9 mouse cellular contexts compared by ENCODE assay signal in genomic region chr2:152048981-152049441, GRCm38 (mm10). TPM values are rescaled to one million over a fixed set of nuclear protein-coding genes. Genes with fewer than 3 reads are reported as not detected.
A peak's percentile ranks its signal among the peaks of the same experiment; 100 is the strongest.
DNase-seq lines count a peak whose midpoint lies in the region; ATAC-seq and TF ChIP-seq lines count a peak whose summit lies in the region.
"Had no signal": no experiment of that assay in that cellular context is flagged by ENCODE, and none has a peak within 500 bp of the region (broad histone marks: within the 10 kb centered on the region; RNA-seq: fewer than 3 reads in every experiment).

No protein-coding gene starts in this region.

- no peak for DNase-seq in heart, postnatal 25 days (ENCODE audit: low spot score)
- DNase-seq in MEL (ENCODE audit: low read depth, low spot score) = peak; percentile 66
- no peak for DNase-seq in forebrain, embryonic 14.5 days (ENCODE audit: low spot score)
- no peak for DNase-seq in stomach, postnatal 0 days (ENCODE audit: low spot score)
- no peak for DNase-seq in left cerebral cortex, adult 8-10 months (ENCODE audit: low spot score in 2 of 2)
- no peak for DNase-seq in frontal cortex, adult 2 months (ENCODE audit: extremely low spot score in 1 of 2, low spot score in 1 of 2)

- under 1% methylated on average over 24 of the region's 24 CpGs for WGBS in heart, embryonic 11.5 days (ENCODE audit: insufficient replicate concordance)
- under 1% methylated on average over 24 of the region's 24 CpGs for WGBS in forebrain, embryonic 14.5 days
- WGBS in liver, embryonic 12.5 days (ENCODE audit: insufficient replicate concordance) = under 1% methylated on average over 24 of the region's 24 CpGs
- WGBS in stomach, postnatal 0 days = 0% methylated on average over 16 of the region's 24 CpGs

- ATAC-seq in heart, embryonic 11.5 days (replicated peaks; ENCODE audit: insufficient number of reproducible peaks, low FRiP score, low TSS enrichment) = no peak; the same call in 1 of the 2 replicates
- peak; percentile 35 for ATAC-seq in forebrain, embryonic 14.5 days
- peak; percentile 17; the same call in 1 of the 2 replicates for ATAC-seq in liver, embryonic 12.5 days
- ATAC-seq in stomach, postnatal 0 days (ENCODE audit: low FRiP score, low TSS enrichment) = 0 out of 2 replicates have a peak, but pooled peaks have one; percentile 22

- no peak for TF ChIP-seq RAD21 in MEL (IDR thresholded peaks at IDR 0.05; ENCODE audit: low read depth, low read length)

- no peak for TF ChIP-seq CTCF in MEL (IDR thresholded peaks at IDR 0.05 in 2 of 3, conservative IDR thresholded peaks at IDR 0.05 in 1 of 3; ENCODE audit: control insufficient read depth in 1 of 3, insufficient read depth in 1 of 3, low read depth in 2 of 3, low read length in 3 of 3, poor library complexity in 1 of 3, severe bottlenecking in 1 of 3)
- TF ChIP-seq CTCF in stomach, postnatal 0 days (IDR thresholded peaks at IDR 0.05; ENCODE audit: low read depth) = no peak

- H3K27me3 ChIP-seq in heart, embryonic 11.5 days (ENCODE audit: control insufficient read depth, insufficient read depth, low read length) = peaks cover 75% of the 10 kb centered on the region
- H3K27me3 ChIP-seq in MEL (ENCODE audit: control insufficient read depth in 1 of 2, insufficient read depth in 2 of 2, low read length in 2 of 2) = peaks cover 0 to 4% of the 10 kb centered on the region in 2 experiments; a peak in 2 of 4 replicates
- peaks cover 3% of the 10 kb centered on the region; the same call in 1 of the 2 replicates for H3K27me3 ChIP-seq in forebrain, embryonic 14.5 days (replicated peaks; ENCODE audit: control insufficient read depth, insufficient read depth, low read length)
- peaks cover 100% of the 10 kb centered on the region for H3K27me3 ChIP-seq in liver, embryonic 12.5 days (replicated peaks)
- peaks cover 5% of the 10 kb centered on the region; the same call in 1 of the 2 replicates for H3K27me3 ChIP-seq in stomach, postnatal 0 days (ENCODE audit: control insufficient read depth, insufficient read depth, low read length)

- no peak for TF ChIP-seq POLR2A in MEL (IDR thresholded peaks at IDR 0.05; ENCODE audit: control insufficient read depth in 1 of 2, insufficient read depth in 1 of 2, low read depth in 1 of 2, low read length in 2 of 2, poor library complexity in 1 of 2)

- intact Hi-C loops in heart, postnatal 25 days (cut with DNase I) = no loop called here

- H3K9me3 ChIP-seq in heart, embryonic 11.5 days (replicated peaks; ENCODE audit: control insufficient read depth, low read length) = 0 out of 2 replicates have a peak, but pooled peaks cover 2% of the 10 kb centered on the region
- no peaks in the 10 kb centered on the region for H3K9me3 ChIP-seq in MEL (replicated peaks; ENCODE audit: insufficient read depth, low read length)
- no peaks in the 10 kb centered on the region for H3K9me3 ChIP-seq in forebrain, embryonic 14.5 days (replicated peaks; ENCODE audit: control insufficient read depth, low read length)
- no peaks in the 10 kb centered on the region for H3K9me3 ChIP-seq in liver, embryonic 12.5 days (replicated peaks)
- H3K9me3 ChIP-seq in stomach, postnatal 0 days (ENCODE audit: control insufficient read depth, low read length) = no peaks in the 10 kb centered on the region

- no peaks in the 10 kb centered on the region for H3K79me2 ChIP-seq in MEL (ENCODE audit: control insufficient read depth, insufficient read depth, low read length, poor library complexity)

- peak overlapping the region; percentile 59 for H3K4me3 ChIP-seq in heart, embryonic 11.5 days (ENCODE audit: low read depth, low read length)
- H3K4me3 ChIP-seq in MEL (ENCODE audit: control insufficient read depth in 1 of 2, insufficient read depth in 1 of 2, low read depth in 2 of 2, low read length in 2 of 2) = peak overlapping the region; percentile 42 to 46; a peak in 3 of 4 replicates
- H3K4me3 ChIP-seq in forebrain, embryonic 14.5 days (ENCODE audit: low read depth, low read length) = peak overlapping the region; percentile 48
- peak overlapping the region; percentile 48 for H3K4me3 ChIP-seq in liver, embryonic 12.5 days
- H3K4me3 ChIP-seq in stomach, postnatal 0 days (ENCODE audit: low read depth, low read length) = peak overlapping the region; percentile 43

- peak overlapping the region; percentile 99 for H3K4me2 ChIP-seq in heart, embryonic 11.5 days
- H3K4me2 ChIP-seq in forebrain, embryonic 14.5 days (ENCODE audit: low read length) = peak overlapping the region; percentile 94
- H3K4me2 ChIP-seq in liver, embryonic 12.5 days = peak overlapping the region; percentile 71
- H3K4me2 ChIP-seq in stomach, postnatal 0 days (replicated peaks; ENCODE audit: low read depth) = peak overlapping the region; percentile 75

- 0 out of 2 replicates have a peak overlapping the region, but pooled peaks have one; percentile 62 for H3K9ac ChIP-seq in heart, embryonic 11.5 days (ENCODE audit: low read depth, low read length)
- H3K9ac ChIP-seq in MEL (ENCODE audit: control insufficient read depth, low read depth, low read length, poor library complexity, severe bottlenecking) = peak overlapping the region; percentile 55
- H3K9ac ChIP-seq in forebrain, embryonic 14.5 days (ENCODE audit: low read length) = peak overlapping the region; percentile 82
- peak overlapping the region; percentile 17; the same call in 1 of the 2 replicates for H3K9ac ChIP-seq in liver, embryonic 12.5 days
- peak overlapping the region; percentile 43; the same call in 1 of the 2 replicates for H3K9ac ChIP-seq in stomach, postnatal 0 days (ENCODE audit: low read length)

- H3K4me1 ChIP-seq in heart, embryonic 11.5 days (ENCODE audit: control insufficient read depth, insufficient read depth, low read length) = peaks cover 24% of the 10 kb centered on the region
- peaks cover 0 to 7% of the 10 kb centered on the region in 2 experiments; a peak in 1 of 4 replicates for H3K4me1 ChIP-seq in MEL (ENCODE audit: control insufficient read depth in 1 of 2, insufficient read depth in 2 of 2, low read length in 2 of 2)
- H3K4me1 ChIP-seq in forebrain, embryonic 14.5 days (ENCODE audit: control insufficient read depth, insufficient read depth, low read length) = peaks cover 39% of the 10 kb centered on the region
- H3K4me1 ChIP-seq in liver, embryonic 12.5 days = peaks cover 17% of the 10 kb centered on the region
- H3K4me1 ChIP-seq in stomach, postnatal 0 days (replicated peaks; ENCODE audit: control insufficient read depth, insufficient read depth) = no peaks in the 10 kb centered on the region

- 0 out of 4 replicates have a peak, but pooled peaks of 1 of the 2 experiments have one; percentile 13 for TF ChIP-seq EP300 in MEL (IDR thresholded peaks at IDR 0.05; ENCODE audit: low read depth in 1 of 2, low read length in 2 of 2)
- no peak for TF ChIP-seq EP300 in stomach, postnatal 0 days (optimal IDR thresholded peaks at IDR 0.05)

- no peaks in the 10 kb centered on the region for H3K36me3 ChIP-seq in heart, embryonic 11.5 days (ENCODE audit: control insufficient read depth, insufficient read depth, low read length)
- H3K36me3 ChIP-seq in MEL (ENCODE audit: control insufficient read depth in 1 of 2, insufficient read depth in 2 of 2, low read length in 2 of 2) = no peaks in the 10 kb centered on the region
- H3K36me3 ChIP-seq in forebrain, embryonic 14.5 days (ENCODE audit: control insufficient read depth, insufficient read depth, low read length) = no peaks in the 10 kb centered on the region
- H3K36me3 ChIP-seq in liver, embryonic 12.5 days = no peaks in the 10 kb centered on the region
- H3K36me3 ChIP-seq in stomach, postnatal 0 days (ENCODE audit: control insufficient read depth, insufficient read depth, low read length) = no peaks in the 10 kb centered on the region

- no peak overlapping the region for H3K27ac ChIP-seq in heart, embryonic 11.5 days (ENCODE audit: low read depth, low read length)
- no peak overlapping the region for H3K27ac ChIP-seq in MEL (ENCODE audit: control insufficient read depth, low read depth, low read length)
- peak overlapping the region; percentile 97 for H3K27ac ChIP-seq in forebrain, embryonic 14.5 days (ENCODE audit: low read depth, low read length)
- no peak overlapping the region for H3K27ac ChIP-seq in liver, embryonic 12.5 days
- H3K27ac ChIP-seq in stomach, postnatal 0 days (replicated peaks) = no peak overlapping the region

RNA-seq across cellular contexts. Expression of gene Scrt2, which starts 32.3 kb away (rescaled TPM):
- polyA plus RNA-seq in heart, embryonic 11.5 days (2014; fragmentation: Nextera tagmentation; extraction: Ambion mirVana) = 0.06 and 0.11 TPM in 2 replicates
- not detected for total RNA-seq in heart, postnatal 25 days (2021)
- not detected in 2 replicates for total RNA-seq in MEL (2012; rRNA removed)
- polyA plus RNA-seq in MEL (2012; ENCODE audit: insufficient read depth in 1 of 2, insufficient read length in 2 of 2, low read depth in 1 of 2, low replicate concordance in 2 of 2, missing spikeins in 1 of 2) = not detected
- polyA plus RNA-seq in forebrain, embryonic 14.5 days (2014; fragmentation: Nextera tagmentation; extraction: Ambion mirVana) = 16.1 and 16.2 TPM in 2 replicates
- polyA plus RNA-seq in liver, embryonic 12.5 days (2016; fragmentation: Nextera tagmentation; extraction: Ambion mirVana) = not detected in 2 replicates
- polyA plus RNA-seq in stomach, postnatal 0 days (2015; fragmentation: Nextera tagmentation; extraction: Ambion mirVana) = not detected in 2 replicates
- 10 to 100 TPM; 17.9 to 22.5 (median 20.4) TPM for total RNA-seq in left cerebral cortex, adult 8-10 months (2022)
- polyA plus RNA-seq in frontal cortex, adult 2 months (2012; rRNA removed) = 15.5 and 19.7 TPM in 2 replicates
- polyA plus RNA-seq: large intestine, adult 2 months had no signal

RNA-seq across cellular contexts. Expression of gene Slc52a3, which starts 52.7 kb away (rescaled TPM):
- polyA plus RNA-seq in heart, embryonic 11.5 days (2014; fragmentation: Nextera tagmentation; extraction: Ambion mirVana) = 0.80 and 0.86 TPM in 2 replicates
- 1 to 10 TPM; 1.8 to 1.9 TPM for total RNA-seq in heart, postnatal 25 days (2021)
- 11.1 and 14.8 TPM in 2 replicates for total RNA-seq in MEL (2012; rRNA removed)
- polyA plus RNA-seq in MEL (2012; ENCODE audit: insufficient read depth in 1 of 2, insufficient read length in 2 of 2, low read depth in 1 of 2, low replicate concordance in 2 of 2, missing spikeins in 1 of 2) = 10 to 100 TPM in 1 of 2 experiments, not detected in 1; 17.0 TPM
- 0.72 and 1.1 TPM in 2 replicates for polyA plus RNA-seq in forebrain, embryonic 14.5 days (2014; fragmentation: Nextera tagmentation; extraction: Ambion mirVana)
- polyA plus RNA-seq in liver, embryonic 12.5 days (2016; fragmentation: Nextera tagmentation; extraction: Ambion mirVana) = 1.3 and 1.9 TPM in 2 replicates
- 22.2 and 24.9 TPM in 2 replicates for polyA plus RNA-seq in stomach, postnatal 0 days (2015; fragmentation: Nextera tagmentation; extraction: Ambion mirVana)
- 1 to 10 TPM; 1.8 to 3.0 (median 2.2) TPM for total RNA-seq in left cerebral cortex, adult 8-10 months (2022)
- 3.2 and 3.8 TPM in 2 replicates for polyA plus RNA-seq in frontal cortex, adult 2 months (2012; rRNA removed)

RNA-seq across cellular contexts. Expression of gene Srxn1, which starts 56.3 kb away (rescaled TPM):
- 8.1 and 8.8 TPM in 2 replicates for polyA plus RNA-seq in heart, embryonic 11.5 days (2014; fragmentation: Nextera tagmentation; extraction: Ambion mirVana)
- total RNA-seq in heart, postnatal 25 days (2021) = 10 to 100 TPM; 14.8 to 15.2 TPM
- 27.4 and 31.3 TPM in 2 replicates for total RNA-seq in MEL (2012; rRNA removed)
- 10 to 100 TPM in 1 of 2 experiments, not detected in 1; 48.6 TPM for polyA plus RNA-seq in MEL (2012; ENCODE audit: insufficient read depth in 1 of 2, insufficient read length in 2 of 2, low read depth in 1 of 2, low replicate concordance in 2 of 2, missing spikeins in 1 of 2)
- polyA plus RNA-seq in forebrain, embryonic 14.5 days (2014; fragmentation: Nextera tagmentation; extraction: Ambion mirVana) = 11.8 and 12.0 TPM in 2 replicates
- 23.1 and 27.2 TPM in 2 replicates for polyA plus RNA-seq in liver, embryonic 12.5 days (2016; fragmentation: Nextera tagmentation; extraction: Ambion mirVana)
- 28.4 and 31.4 TPM in 2 replicates for polyA plus RNA-seq in stomach, postnatal 0 days (2015; fragmentation: Nextera tagmentation; extraction: Ambion mirVana)
- total RNA-seq in left cerebral cortex, adult 8-10 months (2022) = 100 to 1,000 TPM in 1 of 4 experiments, 10 to 100 TPM in 3; 84.6 to 103 (median 91.5) TPM
- polyA plus RNA-seq in frontal cortex, adult 2 months (2012; rRNA removed) = 91.2 and 95.2 TPM in 2 replicates

Comparison
In these comparisons a context has a peak if more than half of its experiments do, and no peak if none do; other contexts are left out.
1. H3K9ac ChIP-seq: peak in every context shown above with its lines; median percentile 82 in forebrain, embryonic 14.5 days; 62 in heart, embryonic 11.5 days; 55 in MEL; 43 in stomach, postnatal 0 days; 17 in liver, embryonic 12.5 days.
2. RNA of gene Scrt2, which starts 32.3 kb away (polyA plus RNA-seq): 16.1 to 16.2 TPM in forebrain, embryonic 14.5 days and 15.5 to 19.7 TPM in frontal cortex, adult 2 months; 0.06 to 0.11 TPM in heart, embryonic 11.5 days, not detected in stomach, postnatal 0 days, not detected in MEL and not detected in liver, embryonic 12.5 days; every median in the first group is over 10 times any median in the second.
3. Peak in every context shown above with its lines, with median percentiles within 50 percentile points of each other: H3K4me2 ChIP-seq and H3K4me3 ChIP-seq.